Mouse (Mus musculus) urinary bladder, adult 18-20 months (tissue): ENCODE data around the gene Phxr2.
"Not testable (repeated sequence)": the region's sequence is repeated elsewhere in the genome, so short reads cannot be mapped to it uniquely, and the experiment has no call there.

Experiments used
- DNase-seq, 2 experiments: peaks; one replicate each; pipeline ENCODE4 v3.0.0; 2022; ENCODE audit warnings: low spot score in 2 of 2, mixed read lengths in 2 of 2

Phxr2 gene

DNA sequence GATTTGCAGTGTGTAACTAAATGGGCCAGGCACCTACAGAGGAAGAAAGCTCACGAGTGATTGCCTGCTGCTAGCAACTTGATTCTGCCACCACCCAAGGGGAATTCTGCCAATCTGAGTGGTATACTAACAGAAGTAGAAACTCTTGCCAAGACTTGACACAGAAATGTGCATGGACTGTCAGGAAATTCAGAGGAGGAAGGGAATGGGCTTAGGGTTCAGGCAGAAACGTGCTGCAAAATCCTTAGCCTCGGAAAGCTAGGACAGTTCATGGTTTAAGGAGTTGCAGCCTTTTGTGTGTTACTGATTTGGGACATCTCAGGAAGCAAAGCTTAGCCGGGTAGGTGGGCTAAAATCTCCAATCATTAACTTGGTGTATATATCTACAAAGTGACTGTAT is at the start of gene Phxr2:
Phxr2 (minus strand) TSS at position 101 of the 400 bp plus-strand sequence.
- DNase-seq, result no peak

DNA sequence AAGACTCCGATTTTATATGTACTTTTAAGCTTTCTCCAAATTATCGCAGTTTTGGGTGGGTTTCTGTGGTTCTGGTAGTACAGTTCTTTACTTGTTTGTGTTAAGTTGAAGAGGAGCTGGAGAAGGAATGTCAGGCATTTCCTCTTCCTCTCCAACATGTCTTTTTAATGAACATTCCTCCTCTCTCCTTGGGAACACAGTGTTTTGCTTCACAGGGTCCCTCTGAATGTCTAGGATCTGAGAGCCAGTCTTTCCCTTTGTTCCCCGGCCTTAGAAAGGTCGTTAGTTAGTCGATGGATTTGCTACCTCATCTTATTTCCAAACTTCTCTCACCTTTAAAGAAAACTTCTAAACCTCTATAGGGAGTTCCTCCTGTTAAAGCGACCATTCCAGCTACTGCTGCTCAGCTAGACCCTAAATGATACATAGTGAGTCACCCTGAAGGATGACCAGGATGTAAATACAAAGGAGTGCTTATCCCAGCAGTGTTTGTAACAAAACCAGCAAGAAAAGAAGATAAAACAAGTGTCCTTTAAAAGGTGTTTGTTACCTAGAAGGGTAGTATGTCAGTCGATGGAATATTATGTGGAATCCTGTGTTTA is 46.9 kb upstream of the Phxr2 start:
- DNase-seq, result no peak

DNA sequence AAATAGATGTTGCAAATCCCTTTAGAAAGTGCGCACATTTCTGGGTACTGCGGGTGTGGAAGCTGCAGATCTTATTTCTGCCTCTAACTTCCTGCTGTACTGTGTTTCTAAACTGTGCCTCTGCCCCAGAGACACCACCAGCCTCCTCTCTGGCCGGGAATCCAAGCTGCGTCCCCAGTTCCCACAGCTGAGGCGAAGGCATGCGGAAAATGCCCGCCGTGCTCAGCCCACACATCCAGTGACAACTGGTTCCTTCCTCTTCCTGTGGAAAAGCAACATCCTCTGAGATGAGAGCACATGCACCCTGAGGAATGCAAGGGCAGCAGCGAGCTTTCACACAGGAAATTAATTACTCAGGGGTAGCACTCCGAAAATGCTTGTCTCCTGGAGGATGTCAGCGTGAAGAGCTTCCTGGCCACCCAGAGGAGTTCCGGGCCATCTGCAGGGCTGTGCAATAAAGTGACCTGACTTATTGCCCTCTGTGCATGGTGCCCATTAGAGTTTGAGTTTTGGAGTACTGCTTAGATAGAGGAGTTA is 45.9 kb upstream of the Phxr2 start:
- no peak for DNase-seq

DNA sequence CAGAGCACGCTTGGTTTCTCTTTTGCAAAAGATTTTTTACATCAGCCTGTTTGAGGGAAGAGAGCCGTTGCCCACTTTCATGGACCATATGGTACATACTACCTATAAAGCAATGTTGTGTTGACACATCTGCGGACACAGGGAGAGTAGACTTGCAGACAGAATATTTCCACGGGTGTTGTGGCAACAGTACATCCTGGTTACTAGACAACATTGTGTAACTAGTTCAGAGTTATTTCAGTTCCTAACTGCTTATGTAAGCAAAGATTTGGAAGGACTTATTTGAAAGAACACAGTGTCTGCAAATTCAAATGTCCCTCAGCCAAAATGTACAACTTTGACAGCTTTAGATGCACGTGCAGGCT is 43.6 kb upstream of the Phxr2 start:
- no peak for DNase-seq

DNA sequence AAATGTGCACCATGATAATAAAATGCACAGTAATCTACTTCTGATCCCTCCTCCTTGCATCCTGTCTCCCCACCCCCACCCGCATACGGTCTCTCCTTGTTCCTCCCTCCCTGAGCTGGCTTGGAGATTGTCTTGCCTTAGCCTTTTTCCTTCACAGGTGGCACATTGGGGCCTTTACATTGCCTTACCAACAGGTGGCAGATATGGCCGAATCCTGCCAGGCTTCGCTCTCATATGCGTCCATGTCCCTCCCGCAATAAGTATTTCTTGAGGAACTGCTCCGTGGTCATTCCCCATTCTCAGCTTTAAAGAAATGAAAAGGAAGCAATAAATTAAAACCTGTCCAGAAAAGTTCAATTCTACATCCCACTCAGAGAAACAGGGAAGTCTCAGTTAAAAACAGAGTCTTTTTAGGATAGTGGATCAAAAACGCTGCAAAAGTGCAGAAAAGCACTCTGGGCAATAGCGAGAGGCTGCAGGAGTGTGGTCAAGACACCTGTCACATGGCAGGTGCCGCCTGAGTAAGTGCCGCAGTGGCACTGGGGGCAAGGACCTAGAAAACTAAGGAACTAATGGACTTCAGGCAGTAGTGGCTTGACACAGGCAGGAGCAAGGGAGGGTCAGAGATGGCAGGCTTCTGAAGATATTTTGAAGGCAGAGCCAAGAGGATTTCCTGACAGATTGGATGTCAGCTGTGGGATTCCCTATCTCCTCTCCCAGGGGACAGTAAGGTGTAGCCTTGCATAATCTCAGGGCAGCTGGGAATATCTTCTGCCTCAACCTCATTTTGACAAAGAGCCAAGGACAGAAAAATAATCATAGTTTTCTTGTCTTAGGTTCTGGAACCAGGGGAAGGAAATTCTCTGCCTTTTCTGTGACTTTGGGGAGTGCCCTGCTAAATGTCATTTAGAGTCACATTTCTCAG is 43.0 kb upstream of the Phxr2 start:
- no peak for DNase-seq

DNA sequence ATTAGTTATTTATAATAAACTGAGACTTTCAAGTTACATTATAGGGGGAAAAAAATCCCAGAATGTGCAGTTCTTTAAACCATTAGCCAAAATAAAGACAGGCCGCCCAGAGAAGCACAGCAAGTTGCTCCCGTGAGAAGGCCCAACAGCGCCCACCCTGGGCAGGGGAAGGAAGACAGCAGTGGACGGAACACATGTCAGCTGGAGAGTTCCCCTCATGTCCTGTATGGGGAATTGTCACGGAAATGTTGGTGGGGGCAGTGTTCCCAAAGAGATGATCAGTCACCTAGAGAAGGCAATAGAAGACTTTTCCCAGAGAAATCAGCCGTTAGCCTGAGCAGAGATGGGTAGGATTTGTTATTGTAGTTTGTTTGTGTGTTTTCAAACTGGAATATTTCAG is 42.3 kb upstream of the Phxr2 start:
- no peak for DNase-seq

DNA sequence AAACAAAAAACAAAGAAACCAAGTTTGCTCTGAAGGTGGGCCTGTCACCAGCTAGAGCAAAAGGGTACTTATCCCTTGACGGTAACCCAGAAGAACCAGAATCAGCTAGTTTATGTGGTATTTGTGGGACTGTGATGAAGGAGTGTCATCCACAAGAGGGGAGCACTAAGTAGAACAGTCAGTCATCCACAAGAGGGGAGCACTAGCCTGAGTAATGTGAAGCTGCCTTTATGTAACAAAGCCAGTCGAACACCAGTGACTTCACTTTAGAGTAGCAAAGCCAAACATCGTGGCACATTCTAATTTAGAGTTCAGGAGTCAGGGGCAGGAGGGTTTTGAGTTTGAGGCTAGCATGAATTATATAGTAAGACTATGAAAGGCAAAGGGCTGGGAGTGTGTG is 40.3 kb upstream of the Phxr2 start:
- no peak for DNase-seq

DNA sequence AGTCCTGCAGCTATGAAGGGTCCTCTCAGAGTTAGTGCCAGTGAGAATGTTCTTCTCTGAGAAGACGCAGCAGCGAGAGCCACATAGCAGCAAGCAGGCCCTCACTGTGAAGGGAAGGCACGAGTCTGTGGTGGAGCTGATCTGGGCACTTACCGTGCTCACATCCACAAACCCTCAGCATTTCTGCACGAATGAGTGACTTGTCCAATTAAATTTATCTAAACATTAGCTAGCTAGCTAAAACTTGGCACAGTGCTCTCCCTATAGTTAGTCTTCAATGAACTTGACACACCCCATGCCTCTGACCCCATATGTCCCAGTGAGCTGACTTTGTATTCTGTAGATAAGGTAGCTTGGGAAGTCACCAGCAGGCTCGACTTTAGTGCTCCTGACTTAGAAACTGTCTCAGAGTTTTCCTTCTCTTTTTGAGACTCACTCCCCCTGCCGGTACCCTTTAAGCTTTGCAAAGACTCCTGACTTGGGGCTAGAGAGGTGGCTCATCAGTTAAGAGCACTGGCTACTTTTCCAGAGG is 39.7 kb upstream of the Phxr2 start:
- no peak for DNase-seq

DNA sequence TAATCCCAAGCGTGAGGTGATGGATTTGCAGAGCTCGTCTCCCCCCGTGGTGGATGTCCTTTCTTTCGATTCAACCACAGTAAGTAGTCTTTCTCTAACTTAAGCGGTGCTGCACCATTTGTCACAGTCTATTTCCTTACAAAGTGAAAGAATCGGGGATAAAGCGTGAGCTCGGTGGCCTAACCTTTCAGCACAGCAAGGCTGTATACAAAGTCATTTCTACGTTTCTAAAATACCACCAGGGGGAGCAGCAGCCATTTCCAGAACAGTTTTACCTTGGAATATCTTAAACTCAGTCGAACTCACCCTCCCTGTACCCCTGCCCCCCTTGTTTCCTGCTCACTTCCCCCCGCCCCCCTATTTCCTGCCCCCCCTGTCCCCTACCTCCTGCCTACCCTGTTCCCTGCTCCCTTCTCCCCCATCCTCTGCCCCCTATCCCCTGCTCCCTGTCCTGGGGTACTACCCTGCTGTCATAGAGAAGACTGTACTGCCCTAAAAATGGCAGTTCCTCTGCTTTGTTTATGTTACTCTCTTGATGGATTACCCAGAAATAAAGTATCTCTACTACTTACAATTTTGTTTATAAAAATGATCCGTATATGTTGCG is 38.8 kb upstream of the Phxr2 start:
- no peak for DNase-seq

DNA sequence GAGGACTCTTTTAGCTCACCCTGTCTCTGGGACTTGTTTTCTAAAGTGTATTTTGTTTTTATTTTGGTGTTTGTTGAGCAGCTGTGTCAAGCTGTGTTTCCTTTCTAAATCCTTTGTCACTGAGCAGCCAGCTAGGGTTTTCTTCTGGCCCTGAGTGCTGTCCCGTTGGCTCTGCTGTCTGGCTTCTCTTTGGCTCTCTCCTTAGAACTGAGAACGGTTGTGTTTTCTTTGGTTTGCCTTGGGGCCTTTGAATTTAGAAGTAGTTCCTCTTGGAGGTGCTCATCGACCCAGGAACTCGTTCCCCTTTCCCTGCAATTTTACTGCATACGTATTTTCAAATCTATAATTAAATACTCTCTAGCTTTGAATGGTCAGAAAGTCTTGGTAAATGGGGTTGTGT is 36.9 kb upstream of the Phxr2 start:
- DNase-seq, result no peak

DNA sequence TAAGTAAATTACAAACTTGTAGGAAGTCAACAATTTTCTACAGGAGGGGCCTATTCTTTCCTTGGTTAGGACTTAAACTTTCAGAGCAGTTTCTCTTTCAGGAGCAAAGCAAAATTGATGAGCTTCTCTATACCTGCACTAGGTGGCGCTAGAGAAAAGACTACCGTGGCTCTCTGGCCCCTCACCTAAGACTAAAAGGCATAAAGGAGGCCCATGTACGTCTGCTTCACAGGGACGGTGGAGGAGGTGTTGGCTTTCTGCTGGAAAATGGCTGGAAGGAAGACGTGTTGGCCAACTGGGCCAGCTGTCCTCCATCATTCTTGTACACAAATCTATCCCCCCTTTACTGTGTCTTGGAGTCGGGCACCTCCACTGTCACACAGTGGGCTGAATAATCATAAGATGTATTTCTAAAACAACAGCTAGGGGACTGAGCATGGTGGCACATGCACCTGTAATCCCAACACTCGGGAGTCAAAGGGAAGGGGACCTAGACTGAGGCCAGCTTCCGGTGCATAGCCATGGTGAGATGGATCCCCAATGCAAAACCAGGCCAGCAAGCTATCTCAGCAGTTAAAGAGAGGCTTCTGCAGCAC is 36.0 kb upstream of the Phxr2 start:
- DNase-seq, result no peak

DNA sequence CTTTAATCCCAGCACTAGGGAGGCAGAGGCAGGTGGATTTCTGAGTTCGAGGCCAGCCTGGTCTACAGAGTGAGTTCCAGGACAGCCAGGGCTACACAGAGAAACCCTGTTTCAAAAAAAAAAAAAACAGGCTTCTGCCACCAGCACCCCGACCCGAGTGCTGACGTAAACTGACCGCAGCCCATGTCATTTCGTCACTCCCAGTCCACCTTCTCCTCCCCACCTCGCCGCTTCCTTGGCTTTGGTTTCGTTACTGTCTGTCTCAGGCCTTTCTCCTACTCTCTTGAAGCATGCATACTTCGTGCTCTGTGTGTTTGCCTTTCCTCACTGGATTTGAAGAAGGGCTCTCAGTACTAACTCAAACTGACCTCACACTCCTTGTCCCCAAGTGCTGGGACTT is 31.6 kb upstream of the Phxr2 start:
- DNase-seq, result not testable (repeated sequence)

DNA sequence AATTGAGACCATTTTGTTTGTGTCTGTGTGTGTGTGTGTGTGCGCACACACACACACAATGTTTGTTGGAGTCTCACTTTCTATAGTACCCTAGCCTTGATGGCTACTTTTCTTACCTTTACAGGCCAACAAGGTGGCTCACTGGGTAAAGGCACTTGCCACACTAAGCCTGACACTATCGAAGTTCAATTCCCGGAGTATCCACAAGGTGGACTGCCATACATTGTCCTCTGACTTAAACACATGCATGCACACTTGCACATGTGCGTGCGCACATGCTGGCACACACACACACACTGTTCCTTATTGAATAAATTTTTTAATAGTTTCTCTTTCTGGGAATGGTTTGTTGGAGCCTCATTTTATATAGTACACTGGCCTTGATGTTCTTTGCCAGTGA is 30.7 kb upstream of the Phxr2 start:
- no peak for DNase-seq

DNA sequence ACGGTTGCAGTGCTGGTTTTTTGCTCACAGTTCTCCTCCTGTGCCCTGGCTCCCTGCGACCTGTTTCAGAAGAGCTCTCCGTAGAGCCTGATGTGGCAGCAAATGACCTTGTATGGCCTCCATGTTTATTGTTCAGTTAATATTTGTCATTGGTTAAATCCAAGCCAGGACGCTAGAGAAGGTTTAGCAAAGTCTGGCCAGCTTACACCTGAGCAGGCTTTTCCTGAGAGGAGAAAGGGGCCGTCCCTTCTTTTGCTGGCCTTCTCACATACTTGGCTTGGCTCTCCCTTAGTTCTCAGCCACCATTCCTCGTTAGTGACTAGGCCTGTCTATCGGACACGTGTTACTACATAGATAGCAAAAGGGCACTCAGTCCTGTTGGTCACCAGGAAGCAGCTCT is 28.5 kb upstream of the Phxr2 start:
- DNase-seq, result no peak

DNA sequence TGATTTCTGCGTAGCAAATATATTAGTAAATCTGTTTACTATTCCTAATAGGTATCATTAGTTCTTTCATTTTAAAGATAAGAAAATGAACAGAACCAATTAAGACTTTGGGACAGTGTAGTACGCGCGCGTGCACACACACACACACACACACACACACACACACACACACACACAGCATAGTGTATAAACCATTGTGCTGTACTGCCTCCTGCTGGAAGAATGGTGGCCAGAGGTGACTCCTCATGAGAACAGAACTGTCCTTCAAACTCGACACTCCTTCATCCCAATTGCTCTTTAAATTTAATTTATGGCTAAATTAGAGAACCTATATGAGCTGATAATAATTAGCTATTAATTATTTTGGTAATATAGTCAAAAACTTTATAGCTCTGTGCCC is 25.9 kb upstream of the Phxr2 start:
- no peak for DNase-seq

DNA sequence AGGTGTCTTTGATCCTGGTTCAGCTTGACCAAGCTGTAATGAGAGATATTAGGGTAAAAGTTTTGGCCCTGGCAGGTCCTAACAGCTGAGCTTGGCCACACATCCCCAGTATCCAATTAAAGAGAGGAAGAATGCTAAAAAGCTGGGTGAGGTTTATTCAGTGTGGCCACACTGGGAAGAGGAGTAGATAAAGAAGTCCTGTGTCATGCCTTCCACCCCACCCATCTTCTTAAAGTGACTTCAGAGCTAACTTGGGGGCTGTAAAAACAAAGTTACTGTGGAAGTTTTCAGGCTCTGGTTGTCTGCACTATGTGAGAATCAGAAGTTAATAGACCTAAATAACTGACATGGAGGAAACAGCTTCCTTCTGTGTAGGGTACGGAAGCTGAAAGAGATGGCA is 25.5 kb upstream of the Phxr2 start:
- no peak for DNase-seq

DNA sequence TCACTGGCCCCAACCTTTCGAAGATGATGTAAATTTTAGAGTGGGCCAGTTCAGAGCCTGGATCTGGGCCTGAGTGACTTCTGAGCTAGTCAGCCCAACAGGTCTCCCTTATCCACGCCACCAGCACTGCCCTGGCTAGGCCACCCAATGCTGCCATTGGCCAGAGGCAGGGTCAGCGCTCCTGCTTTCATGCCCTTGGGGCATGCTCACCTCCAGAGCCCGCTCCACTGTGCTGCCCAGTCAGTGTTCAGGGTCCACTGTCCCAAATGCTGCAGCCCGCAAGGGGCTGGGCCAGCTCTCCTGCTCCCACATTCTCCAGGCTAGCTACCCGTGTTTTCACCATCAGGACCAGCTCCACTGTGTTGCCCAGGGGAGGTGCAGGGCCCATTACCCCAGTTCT is 23.9 kb upstream of the Phxr2 start:
- no peak for DNase-seq

DNA sequence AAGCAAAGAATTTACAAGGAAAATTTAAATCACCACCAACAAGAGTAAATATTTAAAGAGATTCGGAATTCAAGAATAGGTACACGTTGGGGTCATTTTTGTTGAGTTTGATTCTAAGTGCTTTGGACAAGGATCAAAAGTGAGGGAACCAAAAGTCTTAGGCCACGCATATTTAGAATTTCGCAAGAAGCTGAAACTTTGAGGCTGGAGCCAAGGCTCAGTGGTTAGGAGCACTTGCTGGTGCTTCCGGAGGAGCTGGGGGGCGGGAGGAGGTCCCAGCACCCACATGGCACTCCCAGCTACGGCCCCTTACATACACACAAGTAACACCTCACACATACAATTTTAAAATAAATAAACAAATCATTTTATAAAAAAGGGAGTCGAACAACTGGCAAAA is 20.5 kb upstream of the Phxr2 start:
- no peak for DNase-seq

DNA sequence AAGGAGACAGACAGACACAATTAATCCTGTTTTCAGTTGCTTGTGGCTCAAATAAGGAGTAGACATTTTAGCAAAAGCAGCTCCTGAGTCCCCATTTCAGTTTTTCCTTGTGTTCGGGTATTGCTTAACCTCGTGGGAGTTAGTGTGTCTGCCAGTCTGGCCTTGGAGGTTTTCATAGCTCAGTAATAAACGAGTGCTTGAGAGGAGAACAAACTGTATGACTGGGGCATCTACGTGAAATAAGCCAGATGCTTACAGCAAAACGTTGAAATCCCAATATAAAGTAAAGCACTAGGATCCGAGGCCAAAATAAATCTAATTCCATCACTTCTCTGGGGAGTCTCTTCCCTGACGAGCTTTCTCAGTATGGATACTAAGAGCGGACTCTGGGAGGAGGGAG is 19.5 kb upstream of the Phxr2 start:
- no peak for DNase-seq

DNA sequence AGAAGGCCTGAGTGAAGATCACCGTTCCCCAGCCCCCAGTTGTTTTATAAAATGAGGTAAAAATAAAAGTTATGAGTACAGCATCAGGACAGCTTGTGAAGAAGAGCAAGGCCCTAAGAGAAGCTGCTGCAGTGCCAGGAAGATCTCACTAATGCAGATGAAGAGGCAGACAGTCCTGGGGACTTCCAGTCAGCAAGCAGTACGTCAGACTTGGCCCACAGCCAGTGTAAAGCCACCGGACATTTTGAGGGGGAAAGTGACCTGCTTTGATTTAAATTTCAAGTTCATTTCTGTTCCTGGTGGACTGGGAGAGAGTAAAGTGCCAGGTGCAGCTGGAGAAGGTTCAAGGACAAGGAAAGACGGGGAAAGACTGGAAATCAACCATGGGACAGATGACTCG is 10.2 kb upstream of the Phxr2 start:
- no peak for DNase-seq

DNA sequence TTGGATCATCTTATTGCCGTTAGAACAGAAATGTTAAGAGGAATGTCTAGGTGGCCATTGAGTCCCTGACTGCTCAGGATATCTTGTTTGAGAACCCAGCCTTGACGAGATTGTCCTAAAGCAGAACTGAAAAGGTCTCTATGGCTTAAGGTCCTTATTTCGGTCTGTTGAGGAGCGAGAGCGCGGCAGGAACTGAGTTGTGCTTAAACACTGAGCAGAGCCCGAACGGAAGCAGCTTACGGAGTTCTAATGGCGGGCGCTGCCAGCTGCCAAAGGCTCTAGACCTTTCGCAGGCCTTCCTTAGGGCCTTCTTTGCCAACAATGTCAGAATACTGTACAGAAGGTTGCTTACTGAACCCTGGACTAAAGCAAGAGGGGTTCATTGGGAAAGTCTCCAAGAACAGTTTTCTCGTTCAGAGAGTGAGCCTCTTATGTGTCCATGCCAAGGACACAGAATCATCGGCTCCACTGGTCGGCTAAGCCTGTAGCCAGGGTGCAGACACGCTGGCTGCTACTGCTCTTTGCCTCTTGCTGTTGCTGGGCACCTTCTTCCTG is 7.3 kb upstream of the Phxr2 start:
- DNase-seq, result no peak
